Mouse (Mus musculus) heart, adult 2 months (tissue): ENCODE measurements around the gene Gm26992. TPM values are rescaled to one million over a fixed set of nuclear protein-coding genes. Genes with fewer than 3 reads are reported as not detected.

Source experiments
- DNase-seq, 2 experiments: peaks; one replicate each; pipeline ENCODE4 v3.0.0; 2021
- H3K27ac ChIP-seq: fragments of 200-600 bp; 2 replicates; pipeline ENCODE4 v1.8.1; 2022
- H3K27me3 ChIP-seq: fragments of 200-500 bp; 2 replicates; pipeline ENCODE4 v1.6.1; 2012; ENCODE audit warnings: mild to moderate bottlenecking, low read length, inconsistent platforms, mixed read lengths; ENCODE audit not compliant: control insufficient read depth, insufficient read depth
- H3K36me3 ChIP-seq: fragments of 200-500 bp; 2 replicates; pipeline ENCODE4 v1.6.1; 2012; ENCODE audit warnings: low read length, inconsistent platforms; ENCODE audit not compliant: control insufficient read depth, insufficient read depth
- H3K4me1 ChIP-seq: fragments of 200-500 bp; 2 replicates; pipeline ENCODE4 v1.6.1; 2011; ENCODE audit warnings: low read length; ENCODE audit not compliant: control insufficient read depth, insufficient read depth
- H3K4me3 ChIP-seq: fragments of 200-600 bp; 2 replicates; pipeline ENCODE4 v1.8.1; 2022
- H3K79me2 ChIP-seq: fragments of 200-500 bp; replicated peaks from 2 replicates; pipeline ENCODE4 v1.6.1; 2012; ENCODE audit warnings: mild to moderate bottlenecking, inconsistent platforms, low read length, moderate library complexity, mixed read lengths; ENCODE audit not compliant: control insufficient read depth, insufficient read depth
- H3K9ac ChIP-seq: fragments of 200-500 bp; 2 replicates; pipeline ENCODE4 v1.6.1; 2012; ENCODE audit warnings: low read depth, mild to moderate bottlenecking, control low read depth, inconsistent platforms, low read length, mixed read lengths
- CTCF ChIP-seq: fragments of 200-600 bp; IDR thresholded peaks from 2 replicates; pipeline ENCODE4 v1.8.1; 2022; ENCODE audit warnings: antibody characterized with exemption, mild to moderate bottlenecking, moderate library complexity
- EP300 ChIP-seq: fragments of 200-500 bp; IDR thresholded peaks from 2 replicates; pipeline ENCODE4 v1.6.1; 2011; ENCODE audit warnings: low read depth, low read length, control low read depth; ENCODE audit not compliant: insufficient read depth
- POLR2A ChIP-seq: fragments of 200-500 bp; IDR thresholded peaks from 2 replicates; pipeline ENCODE4 v1.6.1; 2011; ENCODE audit warnings: mild to moderate bottlenecking, low read depth, low read length, control low read depth; ENCODE audit not compliant: insufficient read depth
- WGBS: fragments of 180-500 bp; shearing (Covaris S2); methylation state at CpG from one replicate; pipeline ENCODE4 v1.1.7; 2018; 5-methylcytosine and 5-hydroxymethylcytosine counted together
- intact Hi-C: fragments of 180-260 bp; cut with DNase I; formaldehyde crosslinking; loops from one replicate; pipeline ENCODE4 v1.15.1; 2025
- polyA plus RNA-seq: library from polyadenylated mRNA; depleted of rRNA; stranded (reverse); fragments of >200 nt; gene quantifications from 2 replicates; pipeline ENCODE4 v1.2.3, GENCODE M21; 2012
- total RNA-seq, 2 experiments: library from RNA; stranded (reverse); gene quantifications; 2 replicates each; pipeline ENCODE4 v1.2.3; 2021

Gene Gm26992
- total and polyA plus RNA-seq, 3 experiments: not detected

- Histone ChIP-seq H3K27ac (no peak overlapping the region; the same call in 1 of the 2 replicates), H3K4me3 (no peak overlapping the region), H3K36me3 (no peaks in the 10 kb centered on the region), H3K4me1 (no peaks in the 10 kb centered on the region), H3K9ac (no peak overlapping the region), H3K27me3 (no peaks in the 10 kb centered on the region), H3K79me2 (no peaks in the 10 kb centered on the region)
- WGBS: 75% methylated on average over 8 of the region's 8 CpGs
- intact Hi-C loops: no loop called here
- no peak for DNase-seq
- TF ChIP-seq POLR2A (no peak), CTCF (no peak), EP300 (no peak)
Measured at GRCm38 (mm10) chrX:103509168-103510019, 87.6 kb downstream of the Gm26992 start.

- no peaks in the 10 kb centered on the region for H3K27me3 ChIP-seq
- TF ChIP-seq CTCF (0 out of 2 replicates have a peak, but pooled peaks have one; percentile 5), POLR2A (no peak)
- 60% methylated on average over 4 of the region's 4 CpGs for WGBS
- peak; percentile 48 to 54 for DNase-seq
- no peaks in the 10 kb centered on the region for H3K36me3 ChIP-seq
- H3K9ac ChIP-seq: no peak overlapping the region
- H3K79me2 ChIP-seq: no peaks in the 10 kb centered on the region
- no peaks in the 10 kb centered on the region for H3K4me1 ChIP-seq
- no peak overlapping the region for H3K4me3 ChIP-seq
- intact Hi-C loops: no loop called here
- H3K27ac ChIP-seq: no peak overlapping the region
Measured at GRCm38 (mm10) chrX:103514782-103515181, 93.0 kb downstream of the Gm26992 start.

- H3K4me3 ChIP-seq: no peak overlapping the region
- intact Hi-C loops: no loop called here
- H3K79me2 ChIP-seq: no peaks in the 10 kb centered on the region
- H3K36me3 ChIP-seq: no peaks in the 10 kb centered on the region
- no peaks in the 10 kb centered on the region for H3K27me3 ChIP-seq
- 97% methylated on average over 1 of the region's 1 CpGs for WGBS
- TF ChIP-seq CTCF (no peak), EP300 (no peak), POLR2A (no peak)
- no peak overlapping the region for H3K27ac ChIP-seq
- H3K9ac ChIP-seq: no peak overlapping the region
- H3K4me1 ChIP-seq: no peaks in the 10 kb centered on the region
- DNase-seq: no peak
Measured at GRCm38 (mm10) chrX:103515346-103515745, 93.5 kb downstream of the Gm26992 start.

DNA sequence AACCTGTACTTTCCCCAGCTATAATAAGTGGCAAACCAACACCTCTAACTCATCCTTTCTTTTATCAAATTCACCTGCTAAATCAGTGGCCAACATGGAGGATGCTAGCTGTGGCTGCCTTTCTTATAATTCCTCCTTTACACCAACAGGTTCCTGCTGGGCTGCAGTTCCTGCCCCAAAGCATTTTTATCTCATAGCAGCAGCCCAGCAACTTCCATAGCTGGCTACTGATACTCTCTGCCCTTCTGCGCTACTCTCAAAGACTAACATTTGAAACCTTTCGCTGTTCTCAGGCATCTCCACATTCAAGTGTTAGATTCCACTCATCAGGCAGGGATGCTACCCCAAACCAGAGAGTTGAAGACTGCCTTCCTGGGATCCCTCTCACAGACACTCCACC lies 97.0 kb downstream of the Gm26992 start:
- no peak overlapping the region for H3K27ac ChIP-seq
- H3K4me3 ChIP-seq: no peak overlapping the region
- no peaks in the 10 kb centered on the region for H3K79me2 ChIP-seq
- 86% methylated on average over 2 of the region's 2 CpGs for WGBS
- DNase-seq: no peak
- no peaks in the 10 kb centered on the region; the same call in 1 of the 2 replicates for H3K4me1 ChIP-seq
- no peaks in the 10 kb centered on the region for H3K36me3 ChIP-seq
- TF ChIP-seq EP300 (no peak), CTCF (no peak), POLR2A (no peak)
- no peaks in the 10 kb centered on the region for H3K27me3 ChIP-seq
- intact Hi-C loops: no loop called here
- no peak overlapping the region for H3K9ac ChIP-seq

DNA sequence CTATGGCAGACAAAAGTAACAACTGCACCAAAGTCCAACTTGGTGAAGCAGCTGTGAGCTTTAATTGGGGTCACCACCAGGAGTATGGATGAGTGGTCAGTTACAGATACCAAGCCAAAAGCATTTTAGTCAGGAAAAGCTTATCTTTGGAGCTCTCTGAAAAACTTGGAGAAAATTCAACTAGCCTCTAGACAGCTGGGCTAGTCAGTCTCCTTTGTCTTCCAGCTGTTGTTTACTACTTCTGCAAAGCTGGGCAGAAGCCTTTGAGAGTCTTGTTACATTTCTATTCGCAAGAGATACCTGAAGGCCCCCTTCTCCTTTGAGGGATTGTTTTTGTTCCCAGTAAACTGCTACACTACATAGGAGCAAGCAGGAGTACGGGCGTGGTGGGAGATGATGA lies 97.7 kb downstream of the Gm26992 start:
- no peak for DNase-seq
- no peak overlapping the region for H3K4me3 ChIP-seq
- 64% methylated on average over 3 of the region's 3 CpGs for WGBS

DNA sequence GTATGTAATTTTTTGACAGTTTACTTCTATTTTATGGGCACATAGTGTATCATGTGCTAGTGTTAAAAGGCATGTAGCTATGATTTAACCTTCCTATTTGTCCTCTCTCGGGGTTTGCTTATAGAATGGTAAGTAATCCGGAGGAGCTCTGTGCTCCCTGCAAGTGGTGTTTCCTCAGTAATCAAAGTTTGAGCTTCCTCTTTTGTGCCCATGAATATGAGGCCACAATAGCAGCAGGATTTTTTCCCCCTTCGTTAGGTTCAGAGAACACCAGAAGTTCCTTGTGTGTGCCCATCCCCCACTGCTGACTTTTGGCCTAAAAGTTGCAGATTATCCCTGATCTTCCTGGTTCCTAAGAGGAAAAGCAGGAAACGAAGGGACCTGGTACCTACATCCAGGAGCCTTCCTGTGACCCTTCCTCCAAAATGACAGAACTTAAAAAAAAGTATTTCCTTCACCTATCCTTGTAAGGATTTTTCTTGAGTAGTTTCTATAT lies 99.5 kb downstream of the Gm26992 start:
- no peaks in the 10 kb centered on the region for H3K36me3 ChIP-seq
- no peaks in the 10 kb centered on the region; the same call in 1 of the 2 replicates for H3K4me1 ChIP-seq
- no peak overlapping the region for H3K4me3 ChIP-seq
- H3K27ac ChIP-seq: no peak overlapping the region
- intact Hi-C loops: no loop called here
- H3K79me2 ChIP-seq: no peaks in the 10 kb centered on the region
- no peak for DNase-seq
- WGBS: 66% methylated on average over 4 of the region's 4 CpGs
- TF ChIP-seq CTCF: no peak
- H3K27me3 ChIP-seq: no peaks in the 10 kb centered on the region
- no peak overlapping the region for H3K9ac ChIP-seq

More for the DNA sequence above, 97.7 kb downstream of the Gm26992 start:
- intact Hi-C loops: no loop called here
- H3K4me1 ChIP-seq: no peaks in the 10 kb centered on the region; the same call in 1 of the 2 replicates
- no peaks in the 10 kb centered on the region for H3K36me3 ChIP-seq
- H3K27ac ChIP-seq: no peak overlapping the region
- H3K27me3 ChIP-seq: no peaks in the 10 kb centered on the region
- no peak for TF ChIP-seq CTCF
- no peak for TF ChIP-seq POLR2A
- TF ChIP-seq EP300: no peak
- H3K79me2 ChIP-seq: no peaks in the 10 kb centered on the region
- H3K9ac ChIP-seq: no peak overlapping the region
